Mouse (Mus musculus) G1E (cell line): ENCODE results near the gene Cuedc1. TPM values are rescaled to one million over a fixed set of nuclear protein-coding genes. Genes with fewer than 3 reads are reported as not detected.

Source experiments
- ATAC-seq: 2 replicates; pipeline ENCODE4 v1.8.0; 2016; ENCODE audit warnings: mild to moderate bottlenecking; ENCODE audit not compliant: insufficient number of reproducible peaks, poor library complexity, low FRiP score, severe bottlenecking; ENCODE audit errors: extremely low read depth
- DNase-seq: peaks from one replicate; pipeline ENCODE4 v3.0.0; 2012; ENCODE audit warnings: low spot score
- H3K27me3 ChIP-seq: 2 replicates; pipeline ENCODE4 v1.6.1; 2012; ENCODE audit warnings: mild to moderate bottlenecking, low read length, inconsistent platforms; ENCODE audit not compliant: insufficient read depth
- H3K36me3 ChIP-seq: replicated peaks from 2 replicates; pipeline ENCODE3; 2012; ENCODE audit warnings: mild to moderate bottlenecking, inconsistent platforms
- H3K4me1 ChIP-seq: 2 replicates; pipeline ENCODE4 v1.6.1; 2012; ENCODE audit warnings: low read depth, low read length, inconsistent platforms, mixed read lengths; ENCODE audit not compliant: insufficient read depth
- H3K4me3 ChIP-seq: 2 replicates; pipeline ENCODE4 v1.5.1; 2012; ENCODE audit warnings: low read depth, mild to moderate bottlenecking, inconsistent platforms, low read length, moderate library complexity, mixed read lengths
- H3K9me3 ChIP-seq: replicated peaks from 2 replicates; pipeline ENCODE4 v1.6.1; 2012; ENCODE audit warnings: inconsistent platforms
- CTCF ChIP-seq: IDR thresholded peaks from 2 replicates; pipeline ENCODE4 v1.5.1; 2012; ENCODE audit warnings: low read depth, low read length, inconsistent platforms, mixed read lengths
- GATA1 ChIP-seq: IDR thresholded peaks from 2 replicates; pipeline ENCODE4 v1.6.1; 2012; ENCODE audit warnings: borderline replicate concordance, low read length, inconsistent platforms, mixed read lengths
- GATA2 ChIP-seq: IDR thresholded peaks from 2 replicates; pipeline ENCODE4 v1.6.1; 2012; ENCODE audit warnings: low read depth, low read length, inconsistent platforms, borderline replicate concordance
- POLR2AphosphoS5 ChIP-seq: IDR thresholded peaks from 2 replicates; pipeline ENCODE4 v1.6.1; 2012; ENCODE audit warnings: low read depth, low read length, inconsistent platforms; ENCODE audit not compliant: insufficient replicate concordance
- TAL1 ChIP-seq: conservative IDR thresholded peaks from 2 replicates; pipeline ENCODE4 v1.6.1; 2012; ENCODE audit warnings: low read depth, low read length, inconsistent platforms, mixed read lengths
- polyA plus RNA-seq: library from polyadenylated mRNA; stranded (reverse); fragments of >175 nt; gene quantifications from 2 replicates; pipeline ENCODE4 v1.2.3, GENCODE M21; 2012
- total RNA-seq, 2 experiments: library from RNA; stranded (forward) in 1 of 2; stranded (reverse) in 1 of 2; fragments of 200-1000 nt in 1 of 2; fragments of >200 nt in 1 of 2; fragmentation: Nextera tagmentation in 1 of 2; gene quantifications; 2 replicates each; pipeline ENCODE4 v1.2.3; 2014 to 2017

Gene Cuedc1
- total and polyA plus RNA-seq, 3 experiments, result 18.9 to 36.4 (median 29.6) TPM

- DNase-seq (no peak), ATAC-seq (no peak)
- H3K36me3 ChIP-seq, result peaks cover 76% of the 10 kb centered on the region
- no peaks in the 10 kb centered on the region for H3K9me3 ChIP-seq
- H3K4me1 ChIP-seq, result peaks cover 20% of the 10 kb centered on the region
- TF ChIP-seq POLR2AphosphoS5 (no peak), GATA1 (no peak), GATA2 (no peak), TAL1 (no peak), CTCF (no peak)
- H3K4me3 ChIP-seq, result no peak overlapping the region
- H3K27me3 ChIP-seq, result no peaks in the 10 kb centered on the region
Observed at GRCm38 (mm10) chr11:88075701-88076100, 22.2 kb upstream of the Cuedc1 start.

DNA sequence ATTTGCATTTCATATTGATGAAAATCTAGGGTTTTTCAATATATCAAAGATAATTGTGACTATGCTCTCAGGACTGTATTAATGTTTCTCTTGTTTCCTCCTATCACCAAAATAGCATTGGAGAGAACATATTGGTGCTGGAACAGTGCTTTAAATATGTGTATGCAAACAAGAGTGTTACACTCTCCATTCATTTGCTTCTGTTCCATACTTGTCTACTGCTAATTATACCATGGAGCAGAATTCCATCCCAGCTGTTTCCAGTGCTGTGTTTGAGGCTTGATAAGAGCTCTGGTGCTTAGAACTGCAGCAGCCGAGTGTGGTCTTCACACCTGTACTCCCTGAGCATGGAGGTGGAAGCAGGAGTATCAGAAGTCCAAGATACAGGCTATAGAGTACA, 21.5 kb upstream of the Cuedc1 start:
- peaks cover 81% of the 10 kb centered on the region for H3K36me3 ChIP-seq
- no peaks in the 10 kb centered on the region for H3K9me3 ChIP-seq
- peaks cover 15% of the 10 kb centered on the region for H3K4me1 ChIP-seq
- no peaks in the 10 kb centered on the region for H3K27me3 ChIP-seq
- H3K4me3 ChIP-seq, result no peak overlapping the region
- no peak for DNase-seq
- TF ChIP-seq TAL1 (no peak), GATA2 (no peak), POLR2AphosphoS5 (no peak), GATA1 (no peak), CTCF (no peak)
- no peak for ATAC-seq

DNA sequence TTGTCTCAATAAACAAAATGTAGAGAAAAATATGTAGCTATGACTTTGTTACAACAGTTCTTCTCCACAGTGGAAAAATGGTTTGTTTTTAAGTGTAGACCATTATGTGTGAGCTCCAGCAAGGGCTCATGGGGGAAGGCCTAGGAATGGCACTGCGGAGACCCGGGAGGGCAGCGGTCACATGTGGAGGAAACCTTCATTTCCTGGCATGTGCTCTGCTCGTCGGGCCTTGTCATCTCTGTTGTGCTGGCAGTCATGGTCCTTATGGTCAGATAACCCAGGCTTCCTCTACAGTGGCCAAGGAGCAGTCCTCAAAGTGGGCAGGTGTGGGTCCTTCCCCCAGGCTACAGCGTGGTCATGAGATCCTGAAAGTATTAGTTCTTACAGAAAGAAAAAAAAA, 14.2 kb upstream of the Cuedc1 start:
- no peak for ATAC-seq
- no peak overlapping the region for H3K4me3 ChIP-seq
- H3K36me3 ChIP-seq, result peaks cover 63% of the 10 kb centered on the region
- no peak for DNase-seq
- H3K27me3 ChIP-seq, result peaks cover 8% of the 10 kb centered on the region; the same call in 1 of the 2 replicates
- TF ChIP-seq GATA2, result no peak
- TF ChIP-seq GATA1, result no peak
- TF ChIP-seq CTCF, result no peak
- H3K4me1 ChIP-seq, result peaks cover 3% of the 10 kb centered on the region; the same call in 1 of the 2 replicates
- H3K9me3 ChIP-seq, result no peaks in the 10 kb centered on the region

- H3K4me1 ChIP-seq, result peaks cover 12% of the 10 kb centered on the region
Observed at GRCm38 (mm10) chr11:88086737-88087627, 10.9 kb upstream of the Cuedc1 start.

DNA sequence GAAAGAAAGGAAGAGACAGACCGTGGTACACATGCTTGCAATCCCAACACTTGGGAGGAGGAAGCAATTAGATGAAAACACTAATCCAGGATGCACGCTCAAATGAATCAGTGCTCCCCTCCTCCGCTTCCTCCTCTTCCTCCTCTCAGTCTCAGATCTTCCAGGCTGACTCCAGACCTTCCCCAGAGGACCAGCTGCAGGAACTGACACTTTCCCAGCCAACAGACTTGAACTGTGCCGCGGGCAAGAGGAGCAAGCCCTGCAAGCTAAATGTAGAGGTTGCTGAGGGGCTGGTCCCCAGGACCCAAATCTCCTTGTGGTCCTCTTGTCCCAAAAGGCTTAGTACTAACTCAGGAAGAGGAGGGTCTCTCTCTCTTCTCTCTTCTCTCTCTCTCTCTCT, 8.7 kb upstream of the Cuedc1 start:
- ATAC-seq, result no peak
- no peak overlapping the region for H3K4me3 ChIP-seq
- no peak for TF ChIP-seq POLR2AphosphoS5
- TF ChIP-seq GATA1, result no peak
- TF ChIP-seq GATA2, result no peak
- TF ChIP-seq CTCF, result no peak
- no peak for TF ChIP-seq TAL1
- peaks cover 14% of the 10 kb centered on the region for H3K4me1 ChIP-seq
- peaks cover 37% of the 10 kb centered on the region for H3K27me3 ChIP-seq
- H3K9me3 ChIP-seq, result no peaks in the 10 kb centered on the region
- no peak for DNase-seq
- peaks cover 12% of the 10 kb centered on the region for H3K36me3 ChIP-seq

More at GRCm38 (mm10) chr11:88086737-88087627, 10.9 kb upstream of the Cuedc1 start:
- Histone ChIP-seq H3K9me3 (no peaks in the 10 kb centered on the region), H3K36me3 (peaks cover 32% of the 10 kb centered on the region), H3K27me3 (peaks cover 28% of the 10 kb centered on the region), H3K4me3 (no peak overlapping the region)
- ATAC-seq, result no peak
- DNase-seq, result no peak
- no peak for TF ChIP-seq GATA2
- TF ChIP-seq POLR2AphosphoS5, result no peak

GRCm38 (mm10) chr11:88090293-88090692, 7.6 kb upstream of the Cuedc1 start:
- H3K4me1 ChIP-seq, result peaks cover 12% of the 10 kb centered on the region
- TF ChIP-seq CTCF (no peak), GATA2 (no peak), GATA1 (no peak), TAL1 (no peak), POLR2AphosphoS5 (no peak)
- peaks cover 3% of the 10 kb centered on the region for H3K36me3 ChIP-seq
- no peaks in the 10 kb centered on the region for H3K9me3 ChIP-seq
- no peak for ATAC-seq
- no peak for DNase-seq
- no peak overlapping the region for H3K4me3 ChIP-seq
- peaks cover 48% of the 10 kb centered on the region for H3K27me3 ChIP-seq
